Mouse (Mus musculus) heart, postnatal 14 days (tissue): ENCODE measurements around the gene Barx1. TPM values are rescaled to one million over a fixed set of nuclear protein-coding genes. Genes with fewer than 3 reads are reported as not detected.

Experiments
- DNase-seq, 2 experiments: peaks; one replicate each; pipeline ENCODE4 v3.0.0; 2021 to 2022
- intact Hi-C: fragments of 180-260 bp; cut with DNase I; formaldehyde crosslinking; loops from one replicate; pipeline ENCODE4 v1.15.1; 2025
- total RNA-seq, 2 experiments: library from RNA; stranded (reverse); gene quantifications; 2 replicates each; pipeline ENCODE4 v1.2.3; 2021

Barx1 gene
- total RNA-seq, 2 experiments from 2014 or later: not detected

DNA sequence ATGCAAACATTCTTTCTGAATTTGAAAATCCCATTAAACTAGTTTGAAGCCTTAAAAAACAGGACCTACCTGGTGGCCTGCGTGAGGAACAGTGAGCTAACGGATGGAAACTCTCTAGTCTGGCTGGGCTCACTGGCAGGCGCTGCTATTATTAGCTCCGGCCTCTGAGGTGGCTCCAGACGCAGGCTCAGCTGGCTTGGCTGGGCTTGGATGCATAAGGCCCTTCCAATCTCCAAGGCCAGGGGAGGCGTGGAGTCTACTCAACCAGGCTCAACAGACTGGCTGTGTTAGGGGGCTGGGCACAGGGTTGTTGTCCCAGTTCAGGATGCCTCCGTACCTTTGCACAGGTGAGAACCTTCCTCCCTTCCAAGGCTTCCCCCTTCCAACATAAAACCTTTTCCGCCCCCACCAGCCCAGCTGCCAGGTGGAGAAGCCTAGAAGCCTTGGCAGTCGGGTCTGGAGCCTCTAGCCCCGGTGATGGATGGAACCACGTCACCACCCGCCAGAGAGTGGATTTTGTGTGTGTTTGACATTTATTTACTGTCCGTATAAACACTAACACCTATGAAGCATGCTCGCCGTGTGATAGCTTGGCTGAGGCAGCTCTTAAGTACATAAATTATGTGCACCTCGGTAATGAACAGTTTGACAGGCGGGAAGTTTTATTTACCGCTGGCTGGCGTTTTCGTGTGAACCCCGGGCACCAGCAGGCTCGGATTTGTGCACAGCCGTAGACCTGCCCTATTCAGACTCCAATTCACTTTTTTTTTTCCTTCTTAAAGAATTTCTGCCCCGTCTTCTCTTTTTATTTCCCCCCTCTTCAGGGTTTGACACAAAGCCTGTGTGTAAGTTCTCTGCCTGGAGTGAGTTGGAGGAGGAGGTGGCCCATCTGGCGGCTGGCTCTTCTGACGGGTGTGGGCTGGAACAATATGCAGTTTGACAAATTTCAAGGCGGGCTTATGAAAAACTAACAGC is 31.6 kb downstream of the Barx1 start:
- intact Hi-C loops: no loop called here
- peak; percentile 61 to 70 for DNase-seq

DNA sequence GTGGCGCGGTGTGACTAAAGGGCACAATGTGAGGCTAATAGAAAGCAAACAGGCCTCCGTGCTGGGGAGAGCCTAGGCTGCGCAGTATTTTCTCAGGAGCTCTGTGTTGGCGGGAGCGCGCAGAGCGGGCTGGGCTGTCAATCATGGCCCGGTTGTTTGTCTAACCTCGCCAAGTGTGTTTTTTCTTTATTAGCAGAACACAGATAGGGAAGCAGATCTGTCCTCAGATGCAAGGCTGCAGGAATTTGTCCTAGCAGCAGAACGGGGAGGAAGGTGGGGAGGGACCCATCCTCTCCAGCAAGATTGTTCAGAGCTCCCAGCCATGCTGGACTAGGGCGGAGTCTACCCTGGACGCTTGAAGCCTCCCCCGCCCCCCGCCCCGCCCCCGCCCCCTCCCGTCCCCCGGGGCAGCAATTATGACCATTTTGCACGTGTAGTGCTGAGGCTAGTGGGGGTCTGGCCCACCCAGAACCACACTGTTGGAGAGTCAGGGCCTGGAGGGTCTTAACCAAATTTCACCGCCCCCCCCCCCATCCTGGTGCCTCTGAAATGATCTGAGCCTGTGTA is 43.7 kb downstream of the Barx1 start:
- no peak for DNase-seq
- intact Hi-C loops: no loop called here

DNA sequence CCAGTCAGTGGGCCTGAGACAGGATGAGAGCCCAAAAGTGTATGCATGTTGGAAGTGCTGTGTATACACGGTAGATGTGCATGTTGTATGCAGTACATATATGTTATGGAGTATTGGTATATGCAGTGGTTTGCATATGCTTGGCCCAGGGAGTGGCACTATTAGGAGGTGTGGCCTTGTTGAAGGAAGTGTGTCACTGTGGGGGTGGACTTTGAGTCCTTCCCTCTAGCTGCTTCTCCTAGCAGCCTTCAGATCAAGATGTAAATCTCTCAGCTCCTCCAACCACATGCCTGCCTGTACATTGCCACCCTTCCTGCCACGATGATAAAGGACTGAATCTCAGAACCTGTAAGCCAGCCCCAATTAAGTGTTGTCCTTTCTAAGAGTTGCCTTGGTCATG is 49.9 kb downstream of the Barx1 start:
- no peak for DNase-seq
- intact Hi-C loops: no loop called here

DNA sequence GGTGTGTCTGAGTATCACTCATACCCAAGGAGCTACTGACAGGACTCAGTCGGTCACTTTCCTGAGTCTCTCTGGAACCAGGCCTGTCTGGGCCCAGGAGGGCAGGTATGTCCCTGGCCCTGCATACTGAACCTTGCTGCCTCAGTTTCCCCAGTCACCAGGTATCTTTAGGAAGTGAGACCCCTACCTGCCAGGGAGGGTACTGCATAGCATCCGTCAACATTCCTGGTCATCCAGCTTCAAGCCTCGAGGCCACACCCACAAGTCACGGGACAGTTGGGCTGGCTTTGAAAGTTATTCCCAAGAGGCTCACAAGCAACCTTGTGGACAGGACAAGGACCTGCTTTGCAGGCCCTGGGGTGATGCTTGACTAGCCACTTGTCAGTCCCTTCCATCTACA is 53.3 kb downstream of the Barx1 start:
- intact Hi-C loops: no loop called here
- DNase-seq: no peak

Other genes with a start within 250 kb of the Barx1 start
- gene Zfp169, start 149.5 kb upstream of the Barx1 start, total RNA-seq: 1 to 10 TPM; 4.6 to 5.5 TPM
- gene A830005F24Rik, start 149.4 kb upstream of the Barx1 start, total RNA-seq: not detected
- 1 to 10 TPM; 5.7 to 6.3 TPM for gene Ptpdc1, start 37.3 kb upstream of the Barx1 start, total RNA-seq
- gene Phf2, start 208.1 kb downstream of the Barx1 start, total RNA-seq: 10 to 100 TPM; 27.0 to 30.1 TPM